Mouse (Mus musculus): Measurements from ENCODE around the gene Tceal5.

Gene Tceal5

GRCm38 (mm10) chrX:136180897-136181553, 22.7 kb downstream of the Tceal5 start:
- in situ Hi-C loops (cut with MboI; ENCODE audit: low pct_unique_long_range_greater_than_20kb in 1 of 2, low sequenced_read_pairs in 2 of 2, unreplicated experiment in 1 of 2): no loop called here

- in situ Hi-C loops (cut with MboI; ENCODE audit: low pct_unique_long_range_greater_than_20kb in 1 of 2, low sequenced_read_pairs in 2 of 2, unreplicated experiment in 1 of 2): no loop called here
Measured at GRCm38 (mm10) chrX:136172786-136173185, 30.9 kb downstream of the Tceal5 start.

GRCm38 (mm10) chrX:136172118-136172551, 31.5 kb downstream of the Tceal5 start, which contains the start of gene Tceal8:
Gene Tceal8 (minus strand): TSS chrX:136172342.
- in situ Hi-C loops (cut with MboI; ENCODE audit: low pct_unique_long_range_greater_than_20kb in 1 of 2, low sequenced_read_pairs in 2 of 2, unreplicated experiment in 1 of 2): no loop called here

GRCm38 (mm10) chrX:136171189-136172117, 32.2 kb downstream of the Tceal5 start:
- in situ Hi-C loops (cut with MboI; ENCODE audit: low pct_unique_long_range_greater_than_20kb in 1 of 2, low sequenced_read_pairs in 2 of 2, unreplicated experiment in 1 of 2): no loop called here

GRCm38 (mm10) chrX:136170625-136171024, 33.1 kb downstream of the Tceal5 start:
- in situ Hi-C loops (cut with MboI; ENCODE audit: low pct_unique_long_range_greater_than_20kb in 1 of 2, low sequenced_read_pairs in 2 of 2, unreplicated experiment in 1 of 2): no loop called here

Data from mouse embryonic stem cell (cell line).